Mouse (Mus musculus): ENCODE results near the gene St3gal2.
A peak's percentile ranks its signal among the peaks of the same experiment; 100 is the strongest.
"Not testable (repeated sequence)": the region's sequence is repeated elsewhere in the genome, so short reads cannot be mapped to it uniquely, and the experiment has no call there.

The St3gal2 gene

GRCm38 (mm10) chr8:110990017-110990416, 70.3 kb downstream of the St3gal2 start:
- DNase-seq (ENCODE audit: low read depth, low spot score) = no peak

GRCm38 (mm10) chr8:110996641-110997430, 77.1 kb downstream of the St3gal2 start:
- peak; percentile 53 for DNase-seq (ENCODE audit: low read depth, low spot score)

- peak; percentile 94 for DNase-seq (ENCODE audit: low read depth, low spot score)
Observed at GRCm38 (mm10) chr8:110997547-110998531, 78.1 kb downstream of the St3gal2 start, which contains the start of gene Ddx19a. Ddx19a (minus strand) TSS chr8:110997800.

GRCm38 (mm10) chr8:111010230-111010991, 90.7 kb downstream of the St3gal2 start:
- not testable (repeated sequence) for DNase-seq (ENCODE audit: low read depth, low spot score)
